Mouse (Mus musculus): ENCODE results near the gene Batf. TPM values are rescaled to one million over a fixed set of nuclear protein-coding genes. Genes with fewer than 3 reads are reported as not detected.

Batf gene
- polyA plus RNA-seq, 1 experiment from 2014 or later, result 3.8 TPM

- Histone ChIP-seq H3K4me3 (no peak overlapping the region), H3K27me3 (no peaks in the 10 kb centered on the region), H3K9ac (no peak overlapping the region), H3K36me3 (no peaks in the 10 kb centered on the region), H3K27ac (no peak overlapping the region), H3K9me3 (no peaks in the 10 kb centered on the region), H3K4me2 (no peak overlapping the region), H3K4me1 (no peaks in the 10 kb centered on the region)
- 52% methylated on average over 2 of the region's 2 CpGs for WGBS
- peak; percentile 23; the same call in 1 of the 2 replicates for ATAC-seq (ENCODE audit: borderline replicate concordance, extremely low read depth, low FRiP score, low TSS enrichment)
These were observed 49.7 kb downstream of the Batf start for GRCm38 (mm10) chr12:85736203-85736602.

- no peaks in the 10 kb centered on the region for H3K27me3 ChIP-seq
- H3K27ac ChIP-seq, result no peak overlapping the region
- H3K4me3 ChIP-seq, result no peak overlapping the region
- H3K4me2 ChIP-seq, result no peak overlapping the region
- H3K36me3 ChIP-seq, result no peaks in the 10 kb centered on the region
- 77% methylated on average over 3 of the region's 3 CpGs for WGBS
- H3K4me1 ChIP-seq, result no peaks in the 10 kb centered on the region
- H3K9ac ChIP-seq, result no peak overlapping the region
- no peak for ATAC-seq (ENCODE audit: borderline replicate concordance, extremely low read depth, low FRiP score, low TSS enrichment)
- H3K9me3 ChIP-seq, result no peaks in the 10 kb centered on the region
These were observed 50.5 kb downstream of the Batf start for GRCm38 (mm10) chr12:85736960-85737359.

GRCm38 (mm10) chr12:85745827-85746695, 59.6 kb downstream of the Batf start, which contains the start of gene Flvcr2:
Flvcr2 (plus strand) TSS chr12:85746539.
- Histone ChIP-seq H3K27ac (peak within 1 kb of the TSS; percentile 78), H3K4me3 (peak within 1 kb of the TSS; percentile 51), H3K9ac (peak within 1 kb of the TSS; percentile 44), H3K9me3 (no peaks in the 10 kb centered on the region), H3K4me2 (peak within 1 kb of the TSS; percentile 98), H3K27me3 (peaks cover 9% of the 10 kb centered on the region; the same call in 1 of the 2 replicates), H3K36me3 (no peaks in the 10 kb centered on the region), H3K4me1 (0 out of 2 replicates have a peak, but pooled peaks cover 4% of the 10 kb centered on the region)
- WGBS, result under 1% methylated on average over 49 of the region's 51 CpGs
- ATAC-seq (ENCODE audit: borderline replicate concordance, extremely low read depth, low FRiP score, low TSS enrichment), result peak; percentile 91

- peak; percentile 32 for ATAC-seq (ENCODE audit: borderline replicate concordance, extremely low read depth, low FRiP score, low TSS enrichment)
- Histone ChIP-seq H3K9me3 (no peaks in the 10 kb centered on the region), H3K4me2 (peak overlapping the region; percentile 98), H3K9ac (peak overlapping the region; percentile 44), H3K36me3 (no peaks in the 10 kb centered on the region), H3K4me3 (peak overlapping the region; percentile 51), H3K27me3 (peaks cover 9% of the 10 kb centered on the region; the same call in 1 of the 2 replicates), H3K27ac (no peak overlapping the region), H3K4me1 (0 out of 2 replicates have a peak, but pooled peaks cover 4% of the 10 kb centered on the region)
- 15% methylated on average over 21 of the region's 21 CpGs for WGBS
These were observed 60.3 kb downstream of the Batf start for GRCm38 (mm10) chr12:85746696-85747219.

- peak overlapping the region; percentile 98 for H3K4me2 ChIP-seq
- no peaks in the 10 kb centered on the region for H3K36me3 ChIP-seq
- peaks cover 9% of the 10 kb centered on the region; the same call in 1 of the 2 replicates for H3K27me3 ChIP-seq
- no peak for ATAC-seq (ENCODE audit: borderline replicate concordance, extremely low read depth, low FRiP score, low TSS enrichment)
- WGBS, result 76% methylated on average over 10 of the region's 10 CpGs
- no peak overlapping the region for H3K27ac ChIP-seq
- 0 out of 2 replicates have a peak, but pooled peaks cover 4% of the 10 kb centered on the region for H3K4me1 ChIP-seq
- no peak overlapping the region for H3K9ac ChIP-seq
- H3K4me3 ChIP-seq, result peak overlapping the region; percentile 51
- H3K9me3 ChIP-seq, result no peaks in the 10 kb centered on the region
These were observed 60.9 kb downstream of the Batf start for GRCm38 (mm10) chr12:85747343-85747742.

- Histone ChIP-seq H3K4me2 (no peak overlapping the region), H3K27me3 (peaks cover 6% of the 10 kb centered on the region; the same call in 1 of the 2 replicates), H3K4me1 (0 out of 2 replicates have a peak, but pooled peaks cover 4% of the 10 kb centered on the region), H3K27ac (no peak overlapping the region), H3K9ac (no peak overlapping the region), H3K9me3 (no peaks in the 10 kb centered on the region), H3K4me3 (no peak overlapping the region), H3K36me3 (no peaks in the 10 kb centered on the region)
- ATAC-seq (ENCODE audit: borderline replicate concordance, extremely low read depth, low FRiP score, low TSS enrichment), result no peak
- 88% methylated on average over 9 of the region's 9 CpGs for WGBS
These were observed 63.4 kb downstream of the Batf start for GRCm38 (mm10) chr12:85749861-85750260.

- Histone ChIP-seq H3K9ac (no peak overlapping the region), H3K27me3 (peaks cover 3% of the 10 kb centered on the region; the same call in 1 of the 2 replicates), H3K4me2 (no peak overlapping the region), H3K4me1 (no peaks in the 10 kb centered on the region), H3K4me3 (no peak overlapping the region), H3K27ac (no peak overlapping the region), H3K9me3 (no peaks in the 10 kb centered on the region), H3K36me3 (no peaks in the 10 kb centered on the region)
- 78% methylated on average over 6 of the region's 6 CpGs for WGBS
- ATAC-seq (ENCODE audit: borderline replicate concordance, extremely low read depth, low FRiP score, low TSS enrichment), result no peak
These were observed 65.6 kb downstream of the Batf start for GRCm38 (mm10) chr12:85752116-85752515.

GRCm38 (mm10) chr12:85753223-85753622, 66.8 kb downstream of the Batf start:
- WGBS, result 54% methylated on average over 2 of the region's 2 CpGs
- Histone ChIP-seq H3K27me3 (no peaks in the 10 kb centered on the region), H3K4me3 (no peak overlapping the region), H3K9me3 (no peaks in the 10 kb centered on the region), H3K27ac (no peak overlapping the region), H3K4me2 (no peak overlapping the region), H3K36me3 (no peaks in the 10 kb centered on the region), H3K9ac (no peak overlapping the region), H3K4me1 (0 out of 2 replicates have a peak, but pooled peaks cover 2% of the 10 kb centered on the region)
- no peak for ATAC-seq (ENCODE audit: borderline replicate concordance, extremely low read depth, low FRiP score, low TSS enrichment)

- Histone ChIP-seq H3K4me2 (no peak overlapping the region), H3K9me3 (no peaks in the 10 kb centered on the region), H3K36me3 (no peaks in the 10 kb centered on the region), H3K4me3 (no peak overlapping the region), H3K9ac (no peak overlapping the region), H3K27ac (no peak overlapping the region), H3K27me3 (no peaks in the 10 kb centered on the region), H3K4me1 (0 out of 2 replicates have a peak, but pooled peaks cover 2% of the 10 kb centered on the region)
- ATAC-seq (ENCODE audit: borderline replicate concordance, extremely low read depth, low FRiP score, low TSS enrichment), result no peak
- WGBS, result 38% methylated on average over 5 of the region's 5 CpGs
These were observed 68.3 kb downstream of the Batf start for GRCm38 (mm10) chr12:85754611-85755265.

- WGBS, result 65% methylated on average over 3 of the region's 3 CpGs
- Histone ChIP-seq H3K36me3 (no peaks in the 10 kb centered on the region), H3K4me2 (no peak overlapping the region), H3K4me1 (0 out of 2 replicates have a peak, but pooled peaks cover 2% of the 10 kb centered on the region), H3K9me3 (no peaks in the 10 kb centered on the region), H3K27me3 (no peaks in the 10 kb centered on the region), H3K4me3 (no peak overlapping the region), H3K27ac (no peak overlapping the region), H3K9ac (no peak overlapping the region)
- no peak for ATAC-seq (ENCODE audit: borderline replicate concordance, extremely low read depth, low FRiP score, low TSS enrichment)
These were observed 70.0 kb downstream of the Batf start for GRCm38 (mm10) chr12:85756455-85756854.

GRCm38 (mm10) chr12:85757074-85757473, 70.6 kb downstream of the Batf start:
- Histone ChIP-seq H3K9ac (no peak overlapping the region), H3K9me3 (no peaks in the 10 kb centered on the region), H3K27me3 (no peaks in the 10 kb centered on the region), H3K4me3 (no peak overlapping the region), H3K4me2 (no peak overlapping the region), H3K27ac (no peak overlapping the region), H3K4me1 (0 out of 2 replicates have a peak, but pooled peaks cover 2% of the 10 kb centered on the region), H3K36me3 (no peaks in the 10 kb centered on the region)
- WGBS, result 43% methylated on average over 3 of the region's 3 CpGs
- no peak for ATAC-seq (ENCODE audit: borderline replicate concordance, extremely low read depth, low FRiP score, low TSS enrichment)
